Mouse (Mus musculus) ES-Bruce4 (cell line): ENCODE measurements around the gene Sp110.
"Not testable (repeated sequence)": the region's sequence is repeated elsewhere in the genome, so short reads cannot be mapped to it uniquely, and the experiment has no call there.

Experiments
- CTCF ChIP-seq: IDR thresholded peaks from one replicate; pipeline ENCODE4 v1.8.1; 2011; ENCODE audit warnings: low read depth, low read length
- EP300 ChIP-seq: IDR thresholded peaks from 2 replicates; pipeline ENCODE4 v1.6.1; 2011; ENCODE audit warnings: low read depth, low read length; ENCODE audit not compliant: insufficient read depth

DNA sequence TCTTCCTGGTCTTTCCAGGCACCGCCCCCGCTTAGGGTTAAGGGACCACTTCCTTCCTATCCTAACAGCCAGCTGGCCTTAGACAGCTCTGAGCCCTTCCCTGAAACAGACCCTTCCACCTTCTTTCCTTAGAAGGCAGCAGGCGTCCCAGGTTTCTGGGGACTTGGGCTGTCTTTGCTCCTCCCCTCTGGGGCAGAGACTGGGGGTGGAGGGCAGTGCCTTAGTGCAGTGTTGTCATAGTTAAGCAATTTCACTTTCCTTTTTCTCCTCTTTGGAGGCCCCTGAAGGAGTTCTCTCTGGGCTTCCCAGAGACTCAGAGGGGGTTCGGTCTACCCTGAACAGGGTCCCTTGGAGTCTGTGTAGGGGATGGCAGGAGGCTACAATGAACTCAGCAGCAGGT, 2.2 kb upstream of the Sp110 start:
- not testable (repeated sequence) for TF ChIP-seq EP300, CTCF
